Mouse (Mus musculus) hindbrain, embryonic 11.5 days (tissue): ENCODE measurements at regions not wholly inside any gene's neighbourhood (a gene's known extent, or its start where the extent isn't known, plus 50 kb on each side); places are given as distances from the start of the nearest gene placed in this dataset.
A peak's percentile ranks its signal among the peaks of the same experiment; 100 is the strongest.

Source experiments
- ATAC-seq: fragments of 200-750 bp; cut with Nextera tagmentation; 2 replicates; pipeline ENCODE4 v1.8.0; 2017; ENCODE audit warnings: mild to moderate bottlenecking, moderate TSS enrichment, moderate library complexity; ENCODE audit not compliant: low FRiP score
- DNase-seq: peaks from one replicate; pipeline ENCODE4 v3.0.0-alpha.2; 2015; ENCODE audit warnings: low spot score
- H3K27ac ChIP-seq: fragments of 300-500 bp; sonication (generic); 2 replicates; pipeline ENCODE4 v1.5.1; 2014; ENCODE audit warnings: mild to moderate bottlenecking, low read depth, low read length
- H3K27me3 ChIP-seq: fragments of 300-500 bp; sonication (generic); 2 replicates; pipeline ENCODE4 v1.6.1; 2014; ENCODE audit warnings: mild to moderate bottlenecking, low read length, moderate library complexity, mixed read lengths; ENCODE audit not compliant: control insufficient read depth, insufficient read depth
- H3K36me3 ChIP-seq: fragments of 300-500 bp; sonication (generic); 2 replicates; pipeline ENCODE4 v1.6.1; 2014; ENCODE audit warnings: mild to moderate bottlenecking, low read length, moderate library complexity, mixed read lengths; ENCODE audit not compliant: control insufficient read depth, insufficient read depth
- H3K4me1 ChIP-seq: fragments of 300-500 bp; sonication (generic); replicated peaks from 2 replicates; pipeline ENCODE4 v1.6.1; 2014; ENCODE audit warnings: low read length, mixed read lengths; ENCODE audit not compliant: control insufficient read depth, insufficient read depth
- H3K4me2 ChIP-seq: fragments of 300-500 bp; sonication (generic); replicated peaks from 2 replicates; pipeline ENCODE4 v1.6.1; 2014; ENCODE audit warnings: mild to moderate bottlenecking, low read depth, low read length
- H3K4me3 ChIP-seq: fragments of 300-500 bp; sonication (generic); 2 replicates; pipeline ENCODE4 v1.5.1; 2014; ENCODE audit warnings: low read depth, low read length
- H3K9ac ChIP-seq: fragments of 300-500 bp; sonication (generic); 2 replicates; pipeline ENCODE4 v1.6.1; 2014; ENCODE audit warnings: low read depth, low read length
- H3K9me3 ChIP-seq: fragments of 300-500 bp; sonication (generic); 2 replicates; pipeline ENCODE4 v1.6.1; 2016; ENCODE audit warnings: low read length; ENCODE audit not compliant: control insufficient read depth
- WGBS: fragments of 180-500 bp; shearing (Covaris S2); extraction: QIAGEN DNeasy Blood & Tissue Kit; methylation state at CpG from one replicate; pipeline ENCODE4 v1.1.7; 2014; 5-methylcytosine and 5-hydroxymethylcytosine counted together

- H3K4me2 ChIP-seq = no peak overlapping the region
- H3K27me3 ChIP-seq = no peaks in the 10 kb centered on the region
- DNase-seq = no peak
- no peak overlapping the region for H3K27ac ChIP-seq
- WGBS = 90% methylated on average over 2 of the region's 2 CpGs
- H3K9me3 ChIP-seq = no peaks in the 10 kb centered on the region
- H3K36me3 ChIP-seq = no peaks in the 10 kb centered on the region
- no peak overlapping the region for H3K9ac ChIP-seq
- ATAC-seq = no peak
- 0 out of 2 replicates have a peak, but pooled peaks cover 2% of the 10 kb centered on the region for H3K4me1 ChIP-seq
- H3K4me3 ChIP-seq = no peak overlapping the region
These were observed 587.1 kb downstream of the Rnf144a start for GRCm38 (mm10) chr12:25827961-25828360.

DNA sequence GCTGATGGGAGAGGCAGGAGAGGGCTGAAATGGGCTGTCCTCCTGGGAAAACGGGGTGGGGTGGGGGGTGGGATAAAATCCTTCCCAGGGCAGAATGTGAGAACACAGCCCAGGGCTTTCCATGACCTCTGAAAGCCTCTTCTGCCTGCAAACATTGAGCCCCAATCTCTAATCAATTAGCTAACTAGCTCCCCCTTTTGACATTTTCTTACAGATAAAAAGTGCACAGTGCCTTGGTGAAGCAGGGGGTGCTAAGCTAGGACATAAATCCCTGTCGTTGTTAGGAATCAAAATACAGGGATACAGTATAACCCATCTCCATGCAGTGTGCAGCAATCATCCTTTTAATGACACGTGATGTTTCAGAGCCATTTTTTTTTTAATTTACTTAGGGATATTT is 588.1 kb downstream of the Rnf144a start:
- WGBS = 27% methylated on average over 3 of the region's 3 CpGs
- H3K27ac ChIP-seq = no peak overlapping the region

DNA sequence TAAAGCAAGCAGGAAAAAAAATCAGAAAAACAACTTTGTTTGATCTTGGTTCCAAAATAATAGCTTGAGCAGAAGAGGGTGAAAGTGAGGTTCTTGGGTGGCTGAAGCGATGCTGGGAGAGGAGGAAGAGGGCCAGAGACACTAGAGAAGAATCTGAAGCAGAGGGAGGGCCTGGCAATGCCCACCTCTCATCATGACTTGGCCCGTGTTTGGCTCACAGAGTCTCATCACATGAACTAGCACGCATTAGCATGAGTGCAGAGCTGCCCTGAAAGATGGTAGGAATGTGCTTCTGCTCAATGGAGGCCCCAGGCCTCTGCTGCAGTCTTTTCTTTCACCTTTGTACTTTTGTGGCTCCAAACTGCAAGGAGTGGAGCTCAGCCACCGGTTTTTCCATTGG is 588.6 kb downstream of the Rnf144a start:
- Histone ChIP-seq H3K4me2 (no peak overlapping the region), H3K36me3 (no peaks in the 10 kb centered on the region), H3K27ac (no peak overlapping the region), H3K4me3 (no peak overlapping the region), H3K27me3 (no peaks in the 10 kb centered on the region), H3K9me3 (no peaks in the 10 kb centered on the region), H3K4me1 (0 out of 2 replicates have a peak, but pooled peaks cover 2% of the 10 kb centered on the region), H3K9ac (no peak overlapping the region)
- ATAC-seq (no peak), DNase-seq (no peak)
- 62% methylated on average over 4 of the region's 4 CpGs for WGBS

More for the DNA sequence above, 588.1 kb downstream of the Rnf144a start:
- Histone ChIP-seq H3K9me3 (no peaks in the 10 kb centered on the region), H3K4me2 (no peak overlapping the region), H3K4me1 (0 out of 2 replicates have a peak, but pooled peaks cover 2% of the 10 kb centered on the region), H3K4me3 (no peak overlapping the region), H3K9ac (no peak overlapping the region), H3K36me3 (no peaks in the 10 kb centered on the region), H3K27me3 (no peaks in the 10 kb centered on the region)
- no peak for ATAC-seq
- DNase-seq = peak; percentile 4

GRCm38 (mm10) chr12:25816248-25816647 is 598.8 kb downstream of the Rnf144a start:
- no peak overlapping the region for H3K9ac ChIP-seq
- no peaks in the 10 kb centered on the region for H3K27me3 ChIP-seq
- ATAC-seq = no peak
- no peaks in the 10 kb centered on the region for H3K9me3 ChIP-seq
- H3K4me2 ChIP-seq = no peak overlapping the region
- DNase-seq = no peak
- no peak overlapping the region for H3K27ac ChIP-seq
- 86% methylated on average over 2 of the region's 2 CpGs for WGBS
- no peak overlapping the region for H3K4me3 ChIP-seq
- H3K4me1 ChIP-seq = no peaks in the 10 kb centered on the region
- no peaks in the 10 kb centered on the region for H3K36me3 ChIP-seq

GRCm38 (mm10) chr12:25795092-25795491 is 620.0 kb downstream of the Rnf144a start:
- Histone ChIP-seq H3K9ac (no peak overlapping the region), H3K4me3 (no peak overlapping the region), H3K4me1 (no peaks in the 10 kb centered on the region), H3K9me3 (no peaks in the 10 kb centered on the region), H3K27me3 (no peaks in the 10 kb centered on the region), H3K27ac (no peak overlapping the region), H3K4me2 (no peak overlapping the region), H3K36me3 (no peaks in the 10 kb centered on the region)
- no peak for ATAC-seq
- WGBS = 87% methylated on average over 2 of the region's 2 CpGs
- no peak for DNase-seq

- ATAC-seq = no peak
- H3K4me3 ChIP-seq = no peak overlapping the region
- H3K4me2 ChIP-seq = no peak overlapping the region
- H3K9ac ChIP-seq = no peak overlapping the region
- no peaks in the 10 kb centered on the region for H3K9me3 ChIP-seq
- 71% methylated on average over 2 of the region's 2 CpGs for WGBS
- H3K27ac ChIP-seq = no peak overlapping the region
- H3K36me3 ChIP-seq = no peaks in the 10 kb centered on the region
- DNase-seq = no peak
- no peaks in the 10 kb centered on the region for H3K4me1 ChIP-seq
- H3K27me3 ChIP-seq = no peaks in the 10 kb centered on the region
These were observed 620.5 kb downstream of the Rnf144a start for GRCm38 (mm10) chr12:25794571-25794970.

DNA sequence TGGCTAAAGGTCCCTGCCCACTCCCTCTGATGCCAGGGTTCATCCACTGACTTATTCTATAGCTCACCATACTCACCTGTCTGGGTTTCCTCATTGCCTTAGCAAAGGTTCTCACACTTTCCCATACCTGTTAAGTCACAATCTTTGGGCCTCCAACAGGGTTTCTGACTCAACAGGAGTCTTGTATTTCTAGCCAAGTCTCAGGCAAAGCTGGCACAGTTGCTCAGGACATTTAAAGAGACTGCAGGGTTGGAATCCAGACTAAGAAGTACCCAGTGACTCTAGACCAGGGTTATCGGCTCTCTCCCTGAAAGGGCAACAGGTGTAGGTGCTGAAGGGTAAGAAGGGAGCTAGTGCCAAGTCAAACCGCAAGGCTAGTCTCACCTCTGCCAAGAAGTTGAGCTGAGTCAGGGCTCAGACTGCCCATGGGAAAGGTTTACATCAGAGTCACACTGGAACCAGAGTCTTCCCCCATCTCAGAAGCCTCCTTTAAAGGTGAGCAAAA is 622.4 kb downstream of the Rnf144a start:
- no peak for ATAC-seq
- Histone ChIP-seq H3K36me3 (no peaks in the 10 kb centered on the region), H3K9ac (no peak overlapping the region), H3K4me2 (no peak overlapping the region), H3K4me1 (no peaks in the 10 kb centered on the region), H3K4me3 (no peak overlapping the region), H3K9me3 (no peaks in the 10 kb centered on the region), H3K27ac (no peak overlapping the region), H3K27me3 (no peaks in the 10 kb centered on the region)
- DNase-seq = no peak
- WGBS = 91% methylated on average over 2 of the region's 2 CpGs

- Histone ChIP-seq H3K27ac (no peak overlapping the region), H3K9me3 (no peaks in the 10 kb centered on the region), H3K4me1 (no peaks in the 10 kb centered on the region), H3K27me3 (no peaks in the 10 kb centered on the region), H3K36me3 (no peaks in the 10 kb centered on the region), H3K4me3 (no peak overlapping the region), H3K9ac (no peak overlapping the region), H3K4me2 (no peak overlapping the region)
- 88% methylated on average over 4 of the region's 4 CpGs for WGBS
- ATAC-seq = no peak
- no peak for DNase-seq
These were observed 624.1 kb downstream of the Rnf144a start for GRCm38 (mm10) chr12:25790956-25791355.

- WGBS = 88% methylated on average over 18 of the region's 18 CpGs
- no peak for DNase-seq
These were observed 629.1 kb downstream of the Rnf144a start for GRCm38 (mm10) chr12:25785646-25786606.

More at GRCm38 (mm10) chr12:25785646-25786606, 629.1 kb downstream of the Rnf144a start:
- ATAC-seq = no peak
- Histone ChIP-seq H3K27me3 (no peaks in the 10 kb centered on the region), H3K27ac (no peak overlapping the region), H3K4me1 (no peaks in the 10 kb centered on the region), H3K4me3 (no peak overlapping the region), H3K4me2 (no peak overlapping the region), H3K9me3 (no peaks in the 10 kb centered on the region), H3K36me3 (no peaks in the 10 kb centered on the region), H3K9ac (no peak overlapping the region)
